Mouse (Mus musculus): Measurements from ENCODE around the gene Dtx3. TPM values are rescaled to one million over a fixed set of nuclear protein-coding genes. Genes with fewer than 3 reads are reported as not detected.
"Not testable (repeated sequence)": the region's sequence is repeated elsewhere in the genome, so short reads cannot be mapped to it uniquely, and the experiment has no call there.

Dtx3 gene
- polyA plus RNA-seq, 1 experiment from 2014 or later: 122 TPM

DNA sequence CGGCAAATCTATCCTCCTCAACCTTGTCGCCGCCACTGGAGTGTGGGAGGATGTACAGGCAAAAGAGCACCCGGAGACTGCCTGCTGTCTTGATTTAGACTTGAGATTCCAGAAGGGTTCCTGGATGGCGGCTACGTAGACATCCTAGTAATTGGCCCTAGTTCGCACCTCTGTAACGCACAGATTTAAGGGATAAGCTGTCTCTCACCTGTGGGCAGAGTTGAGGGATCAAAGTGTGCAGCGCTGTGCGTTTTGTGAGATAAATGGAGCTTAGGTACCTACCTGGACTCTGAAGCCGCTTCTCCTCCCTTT is 29.2 kb downstream of the Dtx3 start:
- Histone ChIP-seq H3K36me3 (no peaks in the 10 kb centered on the region), H3K9me3 (replicated peaks) (no peaks in the 10 kb centered on the region), H3K27me3 (ENCODE audit: low read depth, poor library complexity, severe bottlenecking) (peaks cover 89% of the 10 kb centered on the region), H3K27ac (peak overlapping the region; percentile 83; the same call in 1 of the 2 replicates), H3K4me3 (peak overlapping the region; percentile 70), H3K4me1 (peaks cover 50% of the 10 kb centered on the region)
- WGBS: 2% methylated on average over 11 of the region's 11 CpGs
- DNase-seq (ENCODE audit: low spot score): no peak

DNA sequence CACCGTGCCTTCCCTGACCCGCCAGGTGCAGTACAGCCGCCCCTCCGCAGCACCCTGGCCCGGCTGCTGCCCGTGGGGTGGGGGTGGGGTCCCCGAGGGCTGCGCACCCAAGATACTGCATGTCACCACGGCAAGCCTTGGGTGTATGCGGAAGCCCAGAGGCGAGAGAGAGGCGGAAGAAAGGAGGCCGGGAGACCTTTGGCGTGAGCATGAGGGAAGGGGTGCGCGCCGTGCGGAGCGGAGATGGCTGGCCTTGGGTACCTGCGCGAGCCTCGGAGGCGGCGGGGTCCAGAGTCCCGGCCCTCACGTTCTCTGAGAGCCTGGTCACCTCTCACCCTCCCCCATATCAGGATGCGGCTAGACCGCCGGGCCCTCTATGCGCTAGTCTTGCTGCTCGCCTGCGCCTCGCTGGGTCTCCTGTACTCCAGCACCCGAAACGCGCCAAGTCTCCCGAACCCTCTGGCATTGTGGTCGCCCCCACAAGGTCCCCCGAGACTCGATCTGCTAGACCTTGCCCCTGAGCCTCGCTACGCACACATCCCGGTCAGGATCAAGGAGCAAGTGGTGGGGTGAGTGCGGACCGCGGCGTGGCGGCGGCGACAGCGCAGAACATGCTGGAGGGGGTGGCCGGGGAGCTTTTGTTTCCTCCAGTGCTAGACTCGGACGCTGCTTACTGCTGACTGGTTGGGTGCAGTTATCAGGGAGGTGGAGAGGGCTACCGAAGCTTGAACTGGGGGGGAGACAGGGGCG is 29.7 kb downstream of the Dtx3 start:
- Histone ChIP-seq H3K36me3 (no peaks in the 10 kb centered on the region), H3K4me3 (peak overlapping the region; percentile 70), H3K9me3 (replicated peaks) (no peaks in the 10 kb centered on the region), H3K27me3 (ENCODE audit: low read depth, poor library complexity, severe bottlenecking) (peaks cover 84% of the 10 kb centered on the region), H3K4me1 (peaks cover 44% of the 10 kb centered on the region), H3K27ac (peak overlapping the region; percentile 83)
- WGBS: under 1% methylated on average over 56 of the region's 56 CpGs
- peak; percentile 70 for DNase-seq (ENCODE audit: low spot score)

DNA sequence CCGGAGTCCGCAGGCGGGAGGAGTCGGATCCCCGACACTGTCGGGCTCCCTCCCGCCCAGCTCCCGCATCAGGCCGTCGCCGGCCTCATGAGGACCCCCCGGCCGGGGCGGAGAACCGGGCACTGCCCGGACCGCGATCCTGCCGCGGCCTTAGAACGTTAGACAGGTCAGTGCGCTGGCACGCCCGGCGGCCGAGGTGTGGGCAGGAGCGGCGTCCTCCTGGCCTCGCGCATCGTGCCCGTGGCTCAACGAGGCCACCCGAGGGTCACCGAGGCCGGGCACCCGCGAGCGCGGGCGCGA is 30.2 kb downstream of the Dtx3 start:
- Histone ChIP-seq H3K27me3 (ENCODE audit: low read depth, poor library complexity, severe bottlenecking) (peaks cover 79% of the 10 kb centered on the region), H3K36me3 (no peaks in the 10 kb centered on the region), H3K4me1 (peaks cover 39% of the 10 kb centered on the region), H3K4me3 (peak overlapping the region; percentile 70), H3K9me3 (replicated peaks) (no peaks in the 10 kb centered on the region), H3K27ac (peak overlapping the region; percentile 83)
- DNase-seq (ENCODE audit: low spot score): peak; percentile 70
- WGBS: under 1% methylated on average over 42 of the region's 42 CpGs

DNA sequence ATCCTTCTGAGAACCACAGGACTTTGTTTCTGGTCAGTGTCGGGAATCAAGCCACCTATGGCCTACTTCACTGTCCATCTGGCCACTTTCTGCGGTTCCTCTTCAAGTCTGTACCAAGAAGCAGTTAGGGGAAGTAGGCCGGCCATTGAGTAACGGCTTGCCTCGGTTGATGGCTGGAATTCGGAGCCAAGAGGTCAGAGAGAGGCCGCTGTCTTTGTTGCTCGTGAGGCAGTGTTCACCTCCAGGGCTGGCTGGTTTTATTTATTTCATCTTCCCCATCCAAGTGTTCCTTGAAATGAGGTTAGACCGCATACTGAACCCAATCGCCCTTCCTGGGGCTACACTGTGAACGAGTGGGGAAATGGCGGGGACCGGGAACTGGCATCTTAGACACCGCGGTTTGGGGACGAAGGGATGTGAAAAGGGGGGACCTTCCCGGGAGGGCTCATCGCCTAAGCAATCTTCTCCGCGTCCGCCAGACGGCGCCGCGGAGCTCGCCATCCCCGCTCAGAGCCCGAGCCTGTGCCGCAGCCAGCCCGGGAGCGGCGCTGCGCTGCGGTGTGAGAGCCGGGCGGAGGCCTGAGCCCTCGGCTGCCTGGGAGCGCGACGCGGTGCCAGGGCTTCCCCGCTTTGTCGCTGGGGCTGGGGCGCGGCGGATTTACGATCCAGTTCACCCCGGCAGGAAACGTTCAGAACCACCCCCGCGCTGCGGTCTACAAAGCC is 30.7 kb downstream of the Dtx3 start, which contains the start of gene B4galnt1:
Gene B4galnt1 (plus strand): TSS at position 595 of the 723 bp plus-strand sequence.
- 2% methylated on average over 52 of the region's 52 CpGs for WGBS
- peak within 1 kb of the TSS; percentile 70 for H3K4me3 ChIP-seq
- H3K9me3 ChIP-seq (replicated peaks): no peaks in the 10 kb centered on the region
- peak; percentile 86 for DNase-seq (ENCODE audit: low spot score)
- H3K4me1 ChIP-seq: peaks cover 34% of the 10 kb centered on the region
- peaks cover 74% of the 10 kb centered on the region for H3K27me3 ChIP-seq (ENCODE audit: low read depth, poor library complexity, severe bottlenecking)
- peak within 1 kb of the TSS; percentile 83 for H3K27ac ChIP-seq
- H3K36me3 ChIP-seq: no peaks in the 10 kb centered on the region

DNA sequence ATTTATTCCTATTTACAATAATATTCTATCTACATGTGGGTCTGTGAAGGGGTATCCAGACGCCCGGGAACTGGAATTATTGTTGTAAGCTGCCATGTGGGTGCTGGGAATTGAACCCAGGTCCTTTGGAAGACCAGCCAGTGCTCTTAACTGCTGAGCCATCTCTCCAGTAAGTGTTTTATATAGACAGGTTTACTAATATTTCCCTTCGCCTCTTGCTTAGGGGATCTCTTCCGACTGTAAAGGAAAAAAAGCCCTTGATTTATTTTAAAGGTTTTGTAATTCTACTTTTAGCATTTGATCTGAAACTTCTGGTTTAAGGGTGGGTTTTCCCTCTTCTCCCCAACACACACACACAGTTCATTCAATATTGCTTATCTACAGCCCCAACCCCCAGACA is 31.3 kb downstream of the Dtx3 start:
- no peaks in the 10 kb centered on the region for H3K9me3 ChIP-seq (replicated peaks)
- no peaks in the 10 kb centered on the region for H3K36me3 ChIP-seq
- no peak overlapping the region for H3K4me3 ChIP-seq
- peaks cover 68% of the 10 kb centered on the region for H3K27me3 ChIP-seq (ENCODE audit: low read depth, poor library complexity, severe bottlenecking)
- WGBS: 97% methylated on average over 4 of the region's 4 CpGs
- H3K4me1 ChIP-seq: peaks cover 31% of the 10 kb centered on the region
- no peak for DNase-seq (ENCODE audit: low spot score)
- H3K27ac ChIP-seq: no peak overlapping the region

- not testable (repeated sequence) for H3K9me3 ChIP-seq (replicated peaks); H3K4me3 ChIP-seq; H3K36me3 ChIP-seq; H3K27ac ChIP-seq; DNase-seq (ENCODE audit: low spot score)
- Histone ChIP-seq H3K4me1 (peaks cover 30% of the 10 kb centered on the region), H3K27me3 (ENCODE audit: low read depth, poor library complexity, severe bottlenecking) (peaks cover 54% of the 10 kb centered on the region)
- WGBS: 50% methylated on average over 7 of the region's 7 CpGs
Observed at GRCm38 (mm10) chr10:127162771-127163261, 32.7 kb downstream of the Dtx3 start.

DNA sequence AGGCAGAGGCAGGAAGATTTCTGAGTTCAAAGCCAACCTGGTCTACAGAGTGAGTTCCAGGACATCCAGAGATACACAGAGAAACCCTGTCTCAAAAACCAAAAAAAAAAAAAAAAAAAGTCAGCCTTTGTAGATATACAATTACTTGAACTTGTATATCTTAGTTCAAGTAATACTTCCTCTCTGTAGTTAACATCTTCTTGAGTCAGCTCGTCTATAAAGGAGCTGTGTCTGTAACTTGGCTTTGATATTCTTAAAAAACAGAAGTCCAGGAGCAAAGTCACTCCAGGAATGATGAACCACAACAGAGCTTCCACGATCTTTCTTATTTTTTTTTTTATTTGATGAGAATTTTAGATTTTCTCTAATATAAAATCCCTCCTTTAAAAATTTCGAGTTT is 34.8 kb downstream of the Dtx3 start:
- no peak for DNase-seq (ENCODE audit: low spot score)
- H3K36me3 ChIP-seq: no peaks in the 10 kb centered on the region
- H3K4me3 ChIP-seq: no peak overlapping the region
- H3K27me3 ChIP-seq (ENCODE audit: low read depth, poor library complexity, severe bottlenecking): peaks cover 33% of the 10 kb centered on the region
- H3K4me1 ChIP-seq: peaks cover 12% of the 10 kb centered on the region
- H3K9me3 ChIP-seq (replicated peaks): no peaks in the 10 kb centered on the region
- WGBS: 82% methylated on average over 3 of the region's 3 CpGs
- H3K27ac ChIP-seq: no peak overlapping the region

DNA sequence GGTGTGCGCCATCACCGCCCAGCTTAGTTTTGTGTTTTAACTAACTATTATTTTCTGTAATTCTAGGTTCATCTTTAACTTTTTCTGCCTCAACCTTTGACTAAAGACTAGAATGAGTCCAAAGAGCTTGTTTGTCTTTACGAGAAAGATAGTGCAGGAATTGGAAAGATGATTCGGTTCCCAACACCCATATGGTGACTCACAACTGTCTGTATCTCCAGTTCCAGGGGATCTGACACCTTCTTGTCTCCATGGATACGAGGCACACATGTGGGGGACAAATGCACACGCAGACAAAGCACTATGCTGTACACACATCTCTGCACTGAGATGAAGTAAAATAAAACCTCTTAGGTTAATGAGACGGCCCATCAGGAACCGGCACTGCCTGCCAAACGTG is 35.4 kb downstream of the Dtx3 start:
- H3K27me3 ChIP-seq (ENCODE audit: low read depth, poor library complexity, severe bottlenecking): peaks cover 27% of the 10 kb centered on the region
- no peak overlapping the region for H3K27ac ChIP-seq
- 85% methylated on average over 9 of the region's 9 CpGs for WGBS
- no peaks in the 10 kb centered on the region for H3K9me3 ChIP-seq (replicated peaks)
- H3K36me3 ChIP-seq: no peaks in the 10 kb centered on the region
- peaks cover 6% of the 10 kb centered on the region for H3K4me1 ChIP-seq
- no peak overlapping the region for H3K4me3 ChIP-seq
- no peak for DNase-seq (ENCODE audit: low spot score)

- Histone ChIP-seq H3K9me3 (replicated peaks) (no peaks in the 10 kb centered on the region), H3K36me3 (no peaks in the 10 kb centered on the region), H3K27ac (no peak overlapping the region), H3K4me3 (no peak overlapping the region), H3K27me3 (ENCODE audit: low read depth, poor library complexity, severe bottlenecking) (peaks cover 11% of the 10 kb centered on the region), H3K4me1 (no peaks in the 10 kb centered on the region)
- no peak for DNase-seq (ENCODE audit: low spot score)
- WGBS: 72% methylated on average over 3 of the region's 3 CpGs
Observed at GRCm38 (mm10) chr10:127158471-127158870, 37.1 kb downstream of the Dtx3 start.

DNA sequence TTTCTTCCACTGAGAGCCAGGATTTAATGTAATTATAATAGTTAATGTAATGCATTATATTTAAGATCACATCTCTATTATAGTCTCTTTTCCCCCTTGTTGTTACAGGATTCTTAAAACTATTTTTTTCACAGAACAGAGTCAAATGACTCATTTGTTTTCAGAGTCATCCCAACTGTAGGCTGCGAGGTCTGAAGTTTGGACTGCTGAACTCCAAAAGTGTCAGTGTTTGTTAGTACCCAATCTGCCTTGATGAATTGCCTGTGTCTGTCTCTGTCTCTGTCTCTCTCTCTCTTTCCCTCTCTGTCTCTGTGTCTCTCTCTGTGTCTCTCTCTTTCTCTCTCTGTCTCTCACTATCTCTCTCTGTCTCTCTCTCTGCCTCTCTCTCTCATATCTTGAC is 39.0 kb downstream of the Dtx3 start:
- no peaks in the 10 kb centered on the region for H3K9me3 ChIP-seq (replicated peaks)
- no peak overlapping the region for H3K27ac ChIP-seq
- no peak overlapping the region for H3K4me3 ChIP-seq
- no peak for DNase-seq (ENCODE audit: low spot score)
- no peaks in the 10 kb centered on the region for H3K4me1 ChIP-seq
- no peaks in the 10 kb centered on the region for H3K36me3 ChIP-seq
- no peaks in the 10 kb centered on the region for H3K27me3 ChIP-seq (ENCODE audit: low read depth, poor library complexity, severe bottlenecking)
- 87% methylated on average over 1 of the region's 1 CpGs for WGBS

DNA sequence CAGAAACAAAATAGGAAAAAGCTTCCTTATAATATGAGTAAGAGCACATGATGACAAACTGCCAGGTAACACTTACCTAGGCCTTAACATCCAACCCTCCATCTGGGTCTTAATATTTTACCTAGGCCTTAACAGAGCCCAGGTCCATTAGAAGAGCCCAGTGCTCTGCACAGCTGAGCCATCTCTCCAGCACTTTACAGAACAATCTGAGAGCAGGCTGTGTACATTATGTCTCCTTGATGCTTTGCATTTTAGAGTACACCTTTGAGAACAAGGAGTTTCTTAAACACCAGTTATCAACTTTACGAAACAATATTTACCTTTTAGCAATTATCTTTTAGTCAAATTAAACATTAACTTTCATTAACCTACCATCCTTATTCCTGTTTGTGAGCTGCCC is 39.4 kb downstream of the Dtx3 start:
- Histone ChIP-seq H3K27me3 (ENCODE audit: low read depth, poor library complexity, severe bottlenecking) (no peaks in the 10 kb centered on the region), H3K4me3 (no peak overlapping the region), H3K27ac (no peak overlapping the region), H3K36me3 (no peaks in the 10 kb centered on the region), H3K4me1 (no peaks in the 10 kb centered on the region), H3K9me3 (replicated peaks) (no peaks in the 10 kb centered on the region)
- DNase-seq (ENCODE audit: low spot score): no peak
- 92% methylated on average over 1 of the region's 1 CpGs for WGBS

DNA sequence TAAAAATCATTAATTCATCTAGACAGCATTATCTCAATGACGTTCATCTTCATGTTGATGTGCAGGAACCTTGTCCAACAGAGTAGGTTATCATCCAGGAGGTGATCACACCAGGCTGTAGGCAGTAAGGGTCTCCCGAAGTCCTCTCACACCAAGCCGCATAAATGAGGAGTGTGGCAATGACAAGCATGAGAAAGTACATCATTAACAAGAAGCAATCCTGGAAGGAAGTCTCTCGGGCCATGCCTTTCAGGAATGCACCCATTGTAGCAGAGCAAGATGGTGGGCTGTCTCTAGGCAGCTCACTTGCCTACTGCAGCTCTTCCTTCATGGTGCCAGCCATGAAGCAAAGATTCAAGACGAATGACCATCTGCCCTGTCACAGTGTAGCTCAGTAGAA is 40.9 kb downstream of the Dtx3 start:
- no peaks in the 10 kb centered on the region for H3K36me3 ChIP-seq
- H3K4me1 ChIP-seq: no peaks in the 10 kb centered on the region
- H3K27me3 ChIP-seq (ENCODE audit: low read depth, poor library complexity, severe bottlenecking): no peaks in the 10 kb centered on the region
- no peaks in the 10 kb centered on the region for H3K9me3 ChIP-seq (replicated peaks)
- 92% methylated on average over 5 of the region's 5 CpGs for WGBS
- DNase-seq (ENCODE audit: low spot score): no peak
- no peak overlapping the region for H3K4me3 ChIP-seq
- H3K27ac ChIP-seq: no peak overlapping the region

- no peak overlapping the region for H3K4me3 ChIP-seq
- H3K27me3 ChIP-seq (ENCODE audit: low read depth, poor library complexity, severe bottlenecking): no peaks in the 10 kb centered on the region
- H3K27ac ChIP-seq: no peak overlapping the region
- no peaks in the 10 kb centered on the region for H3K4me1 ChIP-seq
- WGBS: 94% methylated on average over 2 of the region's 2 CpGs
- no peaks in the 10 kb centered on the region for H3K36me3 ChIP-seq
- no peak for DNase-seq (ENCODE audit: low spot score)
- H3K9me3 ChIP-seq (replicated peaks): no peaks in the 10 kb centered on the region
Observed at GRCm38 (mm10) chr10:127154241-127154640, 41.3 kb downstream of the Dtx3 start.

Data from limb, embryonic 10.5 days (tissue).